Mouse (Mus musculus) olfactory bulb, adult 2 months (tissue): ENCODE results near the gene Tbc1d25. TPM values are rescaled to one million over a fixed set of nuclear protein-coding genes. Genes with fewer than 3 reads are reported as not detected.
A peak's percentile ranks its signal among the peaks of the same experiment; 100 is the strongest.

Experiments
- H3K27ac ChIP-seq: fragments of 200-500 bp; 2 replicates; pipeline ENCODE4 v1.5.1; 2012; ENCODE audit warnings: low read depth, low read length; ENCODE audit not compliant: insufficient read depth
- H3K4me1 ChIP-seq: fragments of 200-500 bp; 2 replicates; pipeline ENCODE4 v1.6.1; 2012; ENCODE audit warnings: low read length; ENCODE audit not compliant: control insufficient read depth, insufficient read depth
- H3K4me3 ChIP-seq: fragments of 200-500 bp; 2 replicates; pipeline ENCODE4 v1.5.1; 2012; ENCODE audit warnings: mild to moderate bottlenecking, low read depth, low read length, moderate library complexity; ENCODE audit not compliant: insufficient read depth
- CTCF ChIP-seq: fragments of 200-500 bp; IDR thresholded peaks from 2 replicates; pipeline ENCODE4 v1.5.1; 2012; ENCODE audit warnings: low read depth, mild to moderate bottlenecking, low read length, moderate library complexity; ENCODE audit not compliant: insufficient read depth
- POLR2A ChIP-seq: fragments of 200-500 bp; IDR thresholded peaks from 2 replicates; pipeline ENCODE4 v1.6.1; 2012; ENCODE audit warnings: mild to moderate bottlenecking, low read depth, low read length, moderate library complexity; ENCODE audit not compliant: insufficient read depth
- WGBS: fragments of 180-500 bp; shearing (Covaris S2); methylation state at CpG from one replicate; pipeline ENCODE4 v1.1.7; 2018; 5-methylcytosine and 5-hydroxymethylcytosine counted together
- polyA plus RNA-seq: library from polyadenylated mRNA; stranded (reverse); fragments of >200 nt; gene quantifications from 2 replicates; pipeline ENCODE4 v1.2.4, GENCODE M21; 2012; ENCODE audit warnings: low replicate concordance; ENCODE audit not compliant: missing spikeins, insufficient read depth, insufficient read length

The Tbc1d25 gene
- polyA plus RNA-seq, 1 experiment, result not detected

- H3K4me1 ChIP-seq, result peaks cover 5% of the 10 kb centered on the region; the same call in 1 of the 2 replicates
- WGBS, result 16% methylated on average over 39 of the region's 40 CpGs
- peak within 1 kb of the TSS; percentile 91 for H3K27ac ChIP-seq
- H3K4me3 ChIP-seq, result peak within 1 kb of the TSS; percentile 52
- peak; percentile 54 for TF ChIP-seq POLR2A
- no peak for TF ChIP-seq CTCF
These were observed 43.7 kb downstream of the Tbc1d25 start, which contains the start of gene Wdr13 for GRCm38 (mm10) chrX:8132017-8132976. TSS of gene Wdr13 (minus strand) at chrX:8132892.

- WGBS, result 93% methylated on average over 17 of the region's 17 CpGs
- TF ChIP-seq CTCF, result no peak
- no peak for TF ChIP-seq POLR2A
- H3K4me1 ChIP-seq, result peaks cover 5% of the 10 kb centered on the region; the same call in 1 of the 2 replicates
- H3K27ac ChIP-seq, result no peak overlapping the region
- peak overlapping the region; percentile 29 for H3K4me3 ChIP-seq
These were observed 44.6 kb downstream of the Tbc1d25 start for GRCm38 (mm10) chrX:8131393-8131792.

- WGBS, result 73% methylated on average over 7 of the region's 7 CpGs
- Histone ChIP-seq H3K27ac (no peak overlapping the region), H3K4me1 (no peaks in the 10 kb centered on the region), H3K4me3 (no peak overlapping the region)
- TF ChIP-seq CTCF, result no peak
- no peak for TF ChIP-seq POLR2A
These were observed 50.7 kb downstream of the Tbc1d25 start for GRCm38 (mm10) chrX:8125235-8125634.

DNA sequence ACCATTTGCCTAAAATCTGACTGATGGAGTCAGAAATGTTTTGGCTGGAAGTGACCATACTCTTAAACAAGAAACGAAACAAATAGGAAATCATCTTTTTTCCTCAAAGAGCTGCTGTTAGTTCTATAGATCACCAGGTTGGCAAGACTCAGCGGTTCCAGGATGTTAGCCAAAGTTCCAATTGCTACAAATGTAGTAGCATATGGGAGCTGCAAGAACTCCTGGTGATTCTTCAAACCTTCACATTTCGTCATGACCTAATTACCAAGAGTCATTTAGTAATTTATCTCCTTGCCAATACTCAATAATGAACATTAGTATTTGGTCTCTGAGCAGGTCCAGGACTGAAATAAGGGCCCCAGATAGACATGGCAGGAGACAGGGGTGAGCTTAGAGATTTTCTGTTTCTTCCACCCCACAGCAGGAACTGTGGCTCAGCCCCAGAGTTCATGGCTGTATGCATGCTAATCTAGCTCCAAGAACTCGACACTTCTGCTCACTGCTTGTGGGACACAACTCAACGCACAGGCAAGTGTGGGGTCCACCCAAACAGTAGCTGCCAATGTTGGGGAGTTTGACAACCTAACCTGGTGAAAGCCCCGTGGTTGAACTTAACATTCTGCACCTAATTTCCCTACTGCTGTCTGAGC, 52.0 kb downstream of the Tbc1d25 start:
- TF ChIP-seq POLR2A (no peak), CTCF (no peak)
- Histone ChIP-seq H3K4me1 (no peaks in the 10 kb centered on the region), H3K4me3 (no peak overlapping the region), H3K27ac (no peak overlapping the region)
- 85% methylated on average over 6 of the region's 6 CpGs for WGBS

GRCm38 (mm10) chrX:8117264-8117663, 58.7 kb downstream of the Tbc1d25 start:
- Histone ChIP-seq H3K27ac (no peak overlapping the region), H3K4me1 (no peaks in the 10 kb centered on the region), H3K4me3 (no peak overlapping the region)
- TF ChIP-seq CTCF (no peak), POLR2A (no peak)

DNA sequence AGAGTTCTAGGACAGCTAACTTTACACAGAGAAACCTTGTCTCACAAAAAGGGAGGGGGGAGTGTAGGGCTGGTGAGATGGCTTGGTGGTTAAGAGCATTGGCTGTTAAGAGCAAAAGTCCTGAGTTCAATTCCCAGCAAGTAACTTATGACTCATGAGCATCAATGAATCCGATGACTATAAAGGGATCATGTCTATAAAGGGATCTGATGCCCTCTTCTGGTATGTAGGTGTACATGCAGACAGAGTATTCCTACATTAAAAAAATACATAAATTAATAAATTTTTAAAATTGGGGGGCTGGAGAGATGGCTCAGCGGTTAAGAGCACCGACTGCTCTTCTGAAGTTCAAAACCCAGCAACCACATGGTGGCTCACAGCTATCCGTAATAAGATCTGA, 60.7 kb downstream of the Tbc1d25 start:
- TF ChIP-seq CTCF (no peak), POLR2A (no peak)
- no peak overlapping the region for H3K4me3 ChIP-seq
- no peak overlapping the region for H3K27ac ChIP-seq
- no peaks in the 10 kb centered on the region for H3K4me1 ChIP-seq
- WGBS, result 68% methylated on average over 4 of the region's 4 CpGs

DNA sequence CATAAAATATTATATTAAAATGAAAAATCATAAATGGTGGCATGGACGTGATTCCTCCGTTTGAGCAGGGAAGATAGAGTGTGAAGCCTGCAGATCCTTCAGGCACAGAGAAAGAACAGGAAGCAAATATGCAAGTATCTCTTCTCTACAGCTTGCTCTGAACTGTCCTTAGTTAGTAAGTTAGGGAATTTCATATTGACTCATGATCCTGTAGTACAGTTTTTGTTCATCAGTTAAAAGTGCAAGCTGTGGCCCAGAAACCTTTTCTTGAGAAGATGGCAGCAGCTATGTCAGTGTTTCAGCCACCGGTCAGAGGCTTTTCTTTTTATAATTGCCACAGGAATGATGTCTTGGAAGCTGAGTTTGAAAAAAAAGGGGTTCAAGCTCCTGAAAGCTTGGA, 71.0 kb downstream of the Tbc1d25 start:
- H3K27ac ChIP-seq, result no peak overlapping the region
- H3K4me3 ChIP-seq, result no peak overlapping the region
- no peak for TF ChIP-seq POLR2A
- no peak for TF ChIP-seq CTCF
- 95% methylated on average over 3 of the region's 3 CpGs for WGBS
- no peaks in the 10 kb centered on the region for H3K4me1 ChIP-seq

Other genes with a start within 250 kb of the Tbc1d25 start
- not detected in 2 replicates for gene Eras, start 247.6 kb downstream of the Tbc1d25 start, polyA plus RNA-seq
- gene Hdac6, start 228.3 kb downstream of the Tbc1d25 start, polyA plus RNA-seq, result not detected in 2 replicates
- gene Gata1, start 198.1 kb downstream of the Tbc1d25 start, polyA plus RNA-seq, result not detected in 2 replicates
- gene Glod5, start 157.7 kb downstream of the Tbc1d25 start, polyA plus RNA-seq, result not detected in 2 replicates
- gene Suv39h1, start 101.4 kb downstream of the Tbc1d25 start, polyA plus RNA-seq, result not detected in 2 replicates
- not detected in 2 replicates for gene Was, start 85.7 kb downstream of the Tbc1d25 start, polyA plus RNA-seq
- gene Wdr13, start 43.3 kb downstream of the Tbc1d25 start, polyA plus RNA-seq, result 69.5 TPM in 1 of 2 replicates, not detected in the other
- 332 TPM in 1 of 2 replicates, not detected in the other for gene Rbm3, start 30.3 kb downstream of the Tbc1d25 start, polyA plus RNA-seq
- gene Ebp, start 17.3 kb upstream of the Tbc1d25 start, polyA plus RNA-seq, result not detected in 2 replicates
- gene Porcn, start 30.3 kb upstream of the Tbc1d25 start, polyA plus RNA-seq, result not detected in 2 replicates
- gene Ftsj1, start 76.2 kb upstream of the Tbc1d25 start, polyA plus RNA-seq, result not detected in 2 replicates
- gene Slc38a5, start 95.0 kb upstream of the Tbc1d25 start, polyA plus RNA-seq, result not detected in 2 replicates
- not detected in 2 replicates for gene Ssxb10, start 151.2 kb upstream of the Tbc1d25 start, polyA plus RNA-seq
- gene Ssxb9, start 190.8 kb upstream of the Tbc1d25 start, polyA plus RNA-seq, result not detected in 2 replicates
- not detected in 2 replicates for gene Ssxb1, start 237.1 kb upstream of the Tbc1d25 start, polyA plus RNA-seq